20 mouse cellular contexts compared by ENCODE assay signal in genomic region chr1:87008211-87008610, GRCm38 (mm10).
"Had no signal": no experiment of that assay in that cellular context is flagged by ENCODE, and none has a peak within 500 bp of the region (broad histone marks: within the 10 kb centered on the region; RNA-seq: fewer than 3 reads in every experiment).

No protein-coding gene starts in this region.

- H3K9me3 ChIP-seq: liver, embryonic 15.5 days; lung, embryonic 15.5 days; midbrain, embryonic 10.5 days; midbrain, embryonic 12.5 days; neural tube, embryonic 13.5 days; stomach, embryonic 15.5 days had no signal

- H3K27ac ChIP-seq: liver, embryonic 15.5 days; lung, embryonic 15.5 days; macrophage; midbrain, embryonic 10.5 days; midbrain, embryonic 12.5 days; neural tube, embryonic 13.5 days; stomach, embryonic 15.5 days; stomach, postnatal 0 days had no signal

- H3K9ac ChIP-seq: liver, embryonic 15.5 days; liver, postnatal 0 days; lung, embryonic 15.5 days; midbrain, embryonic 12.5 days; neural tube, embryonic 13.5 days; stomach, embryonic 15.5 days had no signal

- H3K4me3 ChIP-seq: liver, embryonic 15.5 days; lung, embryonic 15.5 days; megakaryocyte, embryonic 14.5 days; midbrain, embryonic 10.5 days; midbrain, embryonic 12.5 days; myocyte; neural tube, embryonic 13.5 days; stomach, embryonic 15.5 days had no signal

- H3K27me3 ChIP-seq: liver, embryonic 15.5 days; lung, embryonic 15.5 days; megakaryocyte, embryonic 14.5 days; midbrain, embryonic 12.5 days; neural tube, embryonic 13.5 days; stomach, embryonic 15.5 days had no signal

- DNase-seq: liver, postnatal 0 days; lung, adult 2 months; lung, postnatal 10 days; lung, postnatal 36 days; midbrain, embryonic 14.5 days; right cerebral cortex, postnatal 14 days; thymus, adult 2 months; thymus, postnatal 25 days; thymus, postnatal 4 days had no signal

- H3K4me1 ChIP-seq: liver, embryonic 15.5 days; megakaryocyte, embryonic 14.5 days had no signal

- ATAC-seq: liver, postnatal 0 days; midbrain, embryonic 16.5 days had no signal

- H3K4me2 ChIP-seq: liver, embryonic 15.5 days; lung, embryonic 15.5 days; midbrain, embryonic 12.5 days; neural tube, embryonic 13.5 days; stomach, embryonic 15.5 days had no signal

- H3K36me3 ChIP-seq: liver, embryonic 15.5 days; lung, embryonic 15.5 days; midbrain, embryonic 12.5 days; neural tube, embryonic 13.5 days; stomach, embryonic 15.5 days had no signal
